Mouse (Mus musculus) limb, embryonic 12.5 days (tissue): ENCODE data around the gene Atp1b3. TPM values are rescaled to one million over a fixed set of nuclear protein-coding genes. Genes with fewer than 3 reads are reported as not detected.

Experiments used
- ATAC-seq: fragments of 200-750 bp; cut with Nextera tagmentation; 2 replicates; pipeline ENCODE4 v1.8.0; 2017; ENCODE audit warnings: low read depth, moderate TSS enrichment; ENCODE audit not compliant: insufficient number of reproducible peaks, insufficient read depth, low FRiP score, low TSS enrichment
- H3K27ac ChIP-seq: fragments of 300-500 bp; sonication (generic); 2 replicates; pipeline ENCODE4 v1.5.1; 2016; ENCODE audit warnings: mild to moderate bottlenecking, moderate library complexity
- H3K27me3 ChIP-seq: fragments of 300-500 bp; sonication (generic); 2 replicates; pipeline ENCODE4 v1.6.1; 2016; ENCODE audit warnings: mild to moderate bottlenecking, moderate library complexity
- H3K36me3 ChIP-seq: fragments of 300-500 bp; sonication (generic); 2 replicates; pipeline ENCODE4 v1.6.1; 2016; ENCODE audit warnings: mild to moderate bottlenecking, moderate library complexity
- H3K4me1 ChIP-seq: fragments of 300-500 bp; sonication (generic); replicated peaks from 2 replicates; pipeline ENCODE4 v1.6.1; 2016
- H3K4me2 ChIP-seq: fragments of 300-500 bp; sonication (generic); 2 replicates; pipeline ENCODE4 v1.6.1; 2016; ENCODE audit warnings: mild to moderate bottlenecking, moderate library complexity
- H3K4me3 ChIP-seq: fragments of 300-500 bp; sonication (generic); replicated peaks from 2 replicates; pipeline ENCODE4 v1.5.1; 2016; ENCODE audit warnings: mild to moderate bottlenecking
- H3K9ac ChIP-seq: fragments of 300-500 bp; sonication (generic); replicated peaks from 2 replicates; pipeline ENCODE4 v1.6.1; 2016; ENCODE audit warnings: mild to moderate bottlenecking, moderate library complexity
- H3K9me3 ChIP-seq: fragments of 300-500 bp; sonication (generic); 2 replicates; pipeline ENCODE4 v1.6.1; 2016; ENCODE audit warnings: mild to moderate bottlenecking, moderate library complexity
- WGBS: fragments of 180-500 bp; shearing (Covaris S2); methylation state at CpG from one replicate; pipeline ENCODE4 v1.1.7; 2016; 5-methylcytosine and 5-hydroxymethylcytosine counted together
- polyA plus RNA-seq: library from polyadenylated mRNA; unstranded; fragments of >200 nt; fragmentation: Nextera tagmentation; extraction: Ambion mirVana; gene quantifications from 2 replicates; pipeline ENCODE4 v1.2.1, GENCODE M21; 2016

The Atp1b3 gene
- polyA plus RNA-seq, 1 experiment from 2014 or later, result 119 TPM

- H3K4me2 ChIP-seq, result no peak overlapping the region
- H3K9ac ChIP-seq, result no peak overlapping the region
- no peak overlapping the region for H3K4me3 ChIP-seq
- 82% methylated on average over 4 of the region's 4 CpGs for WGBS
- no peak for ATAC-seq
- H3K36me3 ChIP-seq, result peaks cover 15% of the 10 kb centered on the region; the same call in 1 of the 2 replicates
- 0 out of 2 replicates have a peak, but pooled peaks cover 3% of the 10 kb centered on the region for H3K4me1 ChIP-seq
- H3K9me3 ChIP-seq, result no peaks in the 10 kb centered on the region
- no peaks in the 10 kb centered on the region for H3K27me3 ChIP-seq
- H3K27ac ChIP-seq, result no peak overlapping the region
Measured at GRCm38 (mm10) chr9:96324502-96324901, 39.7 kb downstream of the Atp1b3 start.

GRCm38 (mm10) chr9:96322411-96323152 is 41.7 kb downstream of the Atp1b3 start:
- H3K9ac ChIP-seq, result no peak overlapping the region
- no peak overlapping the region for H3K27ac ChIP-seq
- no peak overlapping the region for H3K4me3 ChIP-seq
- H3K27me3 ChIP-seq, result no peaks in the 10 kb centered on the region
- H3K4me2 ChIP-seq, result no peak overlapping the region
- H3K9me3 ChIP-seq, result no peaks in the 10 kb centered on the region
- 0 out of 2 replicates have a peak, but pooled peaks cover 3% of the 10 kb centered on the region for H3K4me1 ChIP-seq
- peaks cover 31% of the 10 kb centered on the region for H3K36me3 ChIP-seq
- whole genome bisulfite sequencing, result 89% methylated on average over 15 of the region's 15 CpGs
- no peak for ATAC-seq

DNA sequence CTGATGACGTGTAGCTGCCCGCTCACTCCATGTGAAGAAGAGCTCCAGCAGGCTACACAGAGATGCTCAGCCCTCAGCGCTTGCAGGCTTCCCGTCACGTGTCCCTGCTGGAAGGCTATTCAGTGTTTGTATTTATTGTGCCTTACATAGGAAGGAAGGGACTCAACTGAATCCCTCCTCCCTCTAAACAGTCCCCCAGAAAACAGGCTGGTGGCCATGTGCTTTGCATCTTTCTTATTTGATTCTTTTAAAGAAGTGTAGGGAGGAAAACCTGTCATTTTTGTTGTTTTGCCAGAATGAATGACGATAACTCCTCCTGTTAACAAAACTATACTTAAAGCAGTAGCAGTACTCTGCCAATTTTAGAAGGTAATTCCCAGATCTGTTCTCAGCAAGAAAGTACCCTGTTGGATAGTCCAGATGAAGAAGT is 43.7 kb downstream of the Atp1b3 start:
- no peak overlapping the region for H3K4me2 ChIP-seq
- WGBS, result 91% methylated on average over 6 of the region's 6 CpGs
- H3K9me3 ChIP-seq, result no peaks in the 10 kb centered on the region
- no peak for ATAC-seq
- H3K9ac ChIP-seq, result no peak overlapping the region
- H3K27me3 ChIP-seq, result no peaks in the 10 kb centered on the region
- H3K4me1 ChIP-seq, result no peaks in the 10 kb centered on the region
- peaks cover 49% of the 10 kb centered on the region for H3K36me3 ChIP-seq
- no peak overlapping the region for H3K4me3 ChIP-seq
- no peak overlapping the region for H3K27ac ChIP-seq

DNA sequence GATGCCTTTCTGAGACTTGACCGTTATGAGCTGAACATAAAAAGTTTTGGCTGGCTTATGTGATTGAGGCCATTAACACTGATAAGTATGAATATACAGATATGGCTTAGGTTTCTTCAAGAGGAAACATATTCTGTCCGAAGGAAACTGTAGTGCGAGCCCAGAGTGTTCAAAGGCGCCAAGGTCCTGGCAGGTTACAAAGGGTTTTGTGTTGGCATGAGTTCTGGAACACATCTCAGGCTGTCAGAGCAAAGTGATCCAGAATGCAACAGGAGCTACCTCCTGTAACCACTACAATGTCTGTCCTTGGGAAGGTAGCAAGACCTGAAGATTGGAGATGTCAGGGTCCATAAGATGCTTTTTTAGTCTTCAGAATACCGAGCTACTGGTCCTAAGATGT is 44.9 kb downstream of the Atp1b3 start:
- Histone ChIP-seq H3K36me3 (peaks cover 60% of the 10 kb centered on the region), H3K27me3 (no peaks in the 10 kb centered on the region), H3K4me2 (no peak overlapping the region), H3K27ac (no peak overlapping the region), H3K9me3 (no peaks in the 10 kb centered on the region), H3K4me1 (no peaks in the 10 kb centered on the region), H3K9ac (no peak overlapping the region), H3K4me3 (no peak overlapping the region)
- 95% methylated on average over 5 of the region's 5 CpGs for WGBS
- ATAC-seq, result no peak

DNA sequence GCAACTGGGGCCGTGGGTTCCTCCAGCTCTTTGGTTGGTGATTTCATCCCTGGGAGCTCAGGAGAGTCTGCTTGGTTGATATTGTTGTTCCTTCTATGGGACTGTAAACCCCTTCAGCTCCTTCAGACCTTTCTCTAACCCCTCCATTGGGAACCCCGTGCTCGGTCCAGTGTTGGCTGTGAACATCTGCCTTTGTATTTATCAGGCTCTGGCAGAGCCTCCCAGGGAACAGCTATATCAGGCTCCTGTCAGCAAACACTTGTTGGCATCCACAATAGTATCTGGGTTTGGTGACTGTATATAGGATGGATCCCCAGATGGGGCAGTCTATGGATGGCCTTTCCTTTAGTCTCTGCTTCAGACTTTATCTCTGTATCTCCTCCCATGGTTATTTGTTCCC is 52.2 kb downstream of the Atp1b3 start:
- Histone ChIP-seq H3K9me3 (no peaks in the 10 kb centered on the region), H3K27me3 (no peaks in the 10 kb centered on the region), H3K27ac (no peak overlapping the region), H3K9ac (no peak overlapping the region), H3K4me1 (no peaks in the 10 kb centered on the region), H3K36me3 (peaks cover 92% of the 10 kb centered on the region), H3K4me2 (no peak overlapping the region), H3K4me3 (no peak overlapping the region)
- 88% methylated on average over 3 of the region's 3 CpGs for WGBS
- no peak for ATAC-seq

DNA sequence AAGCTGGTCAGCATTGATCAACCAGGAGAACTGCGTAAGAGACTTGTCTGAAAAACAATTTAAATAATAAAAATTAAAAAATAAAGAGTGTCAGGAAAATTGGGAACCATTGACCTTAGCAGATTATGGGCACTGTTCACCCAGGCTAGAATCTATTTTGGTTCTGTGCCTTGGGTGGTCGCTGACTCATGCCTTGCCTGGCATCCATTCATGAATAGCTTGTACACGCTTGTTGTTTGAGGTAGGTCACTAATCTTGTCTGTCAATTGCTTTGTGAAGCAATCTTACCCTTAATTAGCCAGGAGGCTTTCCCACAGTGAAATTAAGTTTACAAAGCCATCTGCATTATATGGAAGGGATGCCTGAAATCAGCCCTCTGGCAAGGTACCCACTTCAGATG is 55.4 kb downstream of the Atp1b3 start:
- H3K4me2 ChIP-seq, result no peak overlapping the region
- H3K9me3 ChIP-seq, result no peaks in the 10 kb centered on the region
- ATAC-seq, result no peak
- no peaks in the 10 kb centered on the region for H3K27me3 ChIP-seq
- H3K4me3 ChIP-seq, result no peak overlapping the region
- peaks cover 89% of the 10 kb centered on the region for H3K36me3 ChIP-seq
- H3K4me1 ChIP-seq, result no peaks in the 10 kb centered on the region
- 79% methylated on average over 3 of the region's 3 CpGs for WGBS
- H3K9ac ChIP-seq, result no peak overlapping the region
- H3K27ac ChIP-seq, result no peak overlapping the region

DNA sequence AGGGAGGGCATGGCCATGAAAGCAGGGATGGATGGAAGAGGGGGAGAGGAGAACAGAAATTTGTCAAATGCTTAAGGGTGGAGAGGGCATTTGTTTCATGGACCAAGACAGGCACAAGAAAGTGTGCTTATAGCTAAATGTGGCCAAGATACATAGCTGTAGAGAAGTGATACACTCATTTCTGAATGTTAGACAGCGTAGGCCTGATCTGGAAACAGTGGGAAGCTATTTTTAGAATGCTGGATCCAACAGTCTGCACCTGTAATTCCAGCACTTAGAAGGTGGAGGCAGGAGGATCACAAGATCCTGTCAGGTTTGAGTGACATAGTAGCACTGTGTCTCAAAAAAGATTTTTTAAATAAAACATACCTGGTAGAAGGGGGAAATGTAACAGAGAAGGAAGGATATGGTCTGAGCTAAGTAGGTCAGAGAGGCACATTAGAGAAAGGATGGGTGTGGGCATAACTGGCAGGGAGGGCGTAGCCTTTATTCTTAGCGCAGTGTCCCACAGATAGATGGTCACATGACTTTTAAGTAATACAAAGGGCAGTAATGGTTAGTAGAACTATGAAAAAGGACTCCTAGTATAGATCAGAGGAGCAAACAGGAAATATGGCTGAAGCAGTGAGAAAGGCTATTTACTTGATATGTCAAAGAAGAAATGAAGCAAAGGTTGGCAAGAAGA is 64.8 kb downstream of the Atp1b3 start:
- no peaks in the 10 kb centered on the region for H3K27me3 ChIP-seq
- no peaks in the 10 kb centered on the region for H3K9me3 ChIP-seq
- H3K4me3 ChIP-seq, result no peak overlapping the region
- peaks cover 80% of the 10 kb centered on the region for H3K36me3 ChIP-seq
- no peak overlapping the region for H3K27ac ChIP-seq
- H3K4me1 ChIP-seq, result no peaks in the 10 kb centered on the region
- WGBS, result 96% methylated on average over 3 of the region's 3 CpGs
- ATAC-seq, result no peak
- no peak overlapping the region for H3K4me2 ChIP-seq
- no peak overlapping the region for H3K9ac ChIP-seq

DNA sequence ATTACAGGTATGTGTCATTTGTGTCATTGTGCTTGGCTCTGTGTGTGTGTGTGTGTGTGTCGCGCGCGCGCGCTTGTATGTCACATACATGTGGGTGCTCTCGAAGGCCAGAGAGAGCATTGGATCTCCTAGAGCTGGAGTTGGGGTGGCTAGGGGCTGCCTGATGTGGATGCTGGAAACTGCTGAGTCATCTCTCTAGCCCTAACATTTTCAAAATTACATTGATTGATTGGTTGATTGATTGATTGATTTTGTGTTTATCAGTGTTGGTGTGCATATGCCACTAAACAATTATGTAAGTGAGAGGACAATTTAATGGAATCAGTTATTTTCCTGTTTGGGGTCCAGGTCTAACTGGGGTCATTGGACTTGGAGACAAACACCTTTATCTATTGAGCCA is 72.1 kb downstream of the Atp1b3 start:
- Histone ChIP-seq H3K4me1 (no peaks in the 10 kb centered on the region), H3K27ac (no peak overlapping the region), H3K27me3 (no peaks in the 10 kb centered on the region), H3K4me3 (no peak overlapping the region), H3K9me3 (no peaks in the 10 kb centered on the region), H3K4me2 (no peak overlapping the region), H3K9ac (no peak overlapping the region), H3K36me3 (peaks cover 48% of the 10 kb centered on the region)
- ATAC-seq, result no peak
- 97% methylated on average over 7 of the region's 7 CpGs for whole genome bisulfite sequencing

GRCm38 (mm10) chr9:96284916-96285315 is 79.3 kb downstream of the Atp1b3 start:
- Histone ChIP-seq H3K9ac (no peak overlapping the region), H3K27ac (no peak overlapping the region), H3K27me3 (no peaks in the 10 kb centered on the region), H3K4me1 (no peaks in the 10 kb centered on the region), H3K9me3 (no peaks in the 10 kb centered on the region), H3K4me3 (no peak overlapping the region), H3K4me2 (no peak overlapping the region), H3K36me3 (peaks cover 29% of the 10 kb centered on the region)
- no peak for ATAC-seq
- 44% methylated on average over 1 of the region's 1 CpGs for WGBS
